Mouse (Mus musculus) left cerebral cortex, adult 9 months (tissue): ENCODE measurements around the gene Tomm6.
"Not testable (repeated sequence)": the region's sequence is repeated elsewhere in the genome, so short reads cannot be mapped to it uniquely, and the experiment has no call there.

Source experiments
- DNase-seq, 2 experiments: peaks; one replicate each; pipeline ENCODE4 v3.0.0; 2022; ENCODE audit warnings: low spot score in 2 of 2

The Tomm6 gene

GRCm38 (mm10) chr17:47654346-47654745, 33.8 kb downstream of the Tomm6 start:
- DNase-seq, result not testable (repeated sequence)

GRCm38 (mm10) chr17:47651953-47652352, 36.2 kb downstream of the Tomm6 start:
- no peak for DNase-seq

- no peak for DNase-seq
These were observed 39.2 kb downstream of the Tomm6 start for GRCm38 (mm10) chr17:47648966-47649365.

- peak in 1 of 2 experiments; percentile 59 for DNase-seq
These were observed 41.5 kb downstream of the Tomm6 start for GRCm38 (mm10) chr17:47646683-47647082.

GRCm38 (mm10) chr17:47642992-47643391, 45.2 kb downstream of the Tomm6 start:
- no peak for DNase-seq
